Mouse (Mus musculus) bone marrow macrophage, adult 2 months (primary cell): ENCODE data around the gene Tnfrsf13c. TPM values are rescaled to one million over a fixed set of nuclear protein-coding genes. Genes with fewer than 3 reads are reported as not detected.
A peak's percentile ranks its signal among the peaks of the same experiment; 100 is the strongest.

Experiments used
- H3K27ac ChIP-seq: 2 replicates; pipeline ENCODE4 v1.5.1; 2012; ENCODE audit warnings: low read depth, low read length; ENCODE audit not compliant: insufficient read depth
- H3K4me1 ChIP-seq: 2 replicates; pipeline ENCODE4 v1.6.1; 2012; ENCODE audit warnings: low read length; ENCODE audit not compliant: control insufficient read depth, insufficient read depth
- H3K4me3 ChIP-seq: 2 replicates; pipeline ENCODE4 v1.5.1; 2012; ENCODE audit warnings: mild to moderate bottlenecking, low read length, moderate library complexity; ENCODE audit not compliant: insufficient read depth
- CTCF ChIP-seq: IDR thresholded peaks from 2 replicates; pipeline ENCODE4 v1.5.1; 2012; ENCODE audit warnings: low read depth, mild to moderate bottlenecking, low read length, moderate library complexity
- POLR2A ChIP-seq: IDR thresholded peaks from 2 replicates; pipeline ENCODE4 v1.6.1; 2012; ENCODE audit warnings: mild to moderate bottlenecking, low read depth, low read length, borderline replicate concordance
- polyA plus RNA-seq: library from polyadenylated mRNA; stranded (reverse); fragments of >200 nt; gene quantifications from 2 replicates; pipeline ENCODE4 v1.2.4, GENCODE M21; 2012; ENCODE audit not compliant: missing spikeins, insufficient read depth, insufficient read length

The Tnfrsf13c gene
- polyA plus RNA-seq, 1 experiment, result not detected

GRCm38 (mm10) chr15:82184656-82185055 lies 39.5 kb downstream of the Tnfrsf13c start:
- H3K4me3 ChIP-seq, result no peak overlapping the region
- no peak overlapping the region for H3K27ac ChIP-seq
- TF ChIP-seq CTCF (no peak), POLR2A (no peak)
- H3K4me1 ChIP-seq, result no peaks in the 10 kb centered on the region

- H3K4me3 ChIP-seq, result no peak overlapping the region
- no peaks in the 10 kb centered on the region for H3K4me1 ChIP-seq
- H3K27ac ChIP-seq, result no peak overlapping the region
- TF ChIP-seq CTCF (no peak), POLR2A (no peak)
Measured at GRCm38 (mm10) chr15:82184183-82184582, 40.0 kb downstream of the Tnfrsf13c start.

- H3K27ac ChIP-seq, result no peak overlapping the region
- TF ChIP-seq POLR2A (no peak), CTCF (no peak)
- no peak overlapping the region for H3K4me3 ChIP-seq
- no peaks in the 10 kb centered on the region for H3K4me1 ChIP-seq
Measured at GRCm38 (mm10) chr15:82183596-82183995, 40.6 kb downstream of the Tnfrsf13c start.

GRCm38 (mm10) chr15:82182311-82182710 lies 41.9 kb downstream of the Tnfrsf13c start:
- no peak for TF ChIP-seq POLR2A
- TF ChIP-seq CTCF, result peak; percentile 17; the same call in 1 of the 2 replicates

GRCm38 (mm10) chr15:82181131-82181530 lies 43.0 kb downstream of the Tnfrsf13c start:
- H3K4me3 ChIP-seq, result no peak overlapping the region
- no peaks in the 10 kb centered on the region for H3K4me1 ChIP-seq
- H3K27ac ChIP-seq, result no peak overlapping the region
- TF ChIP-seq CTCF (no peak), POLR2A (no peak)

More at GRCm38 (mm10) chr15:82182311-82182710, 41.9 kb downstream of the Tnfrsf13c start:
- no peak overlapping the region for H3K4me3 ChIP-seq
- no peak overlapping the region for H3K27ac ChIP-seq
- no peaks in the 10 kb centered on the region for H3K4me1 ChIP-seq

- TF ChIP-seq CTCF, result no peak
- no peak for TF ChIP-seq POLR2A
- Histone ChIP-seq H3K4me1 (no peaks in the 10 kb centered on the region), H3K4me3 (no peak overlapping the region), H3K27ac (no peak overlapping the region)
Measured at GRCm38 (mm10) chr15:82177743-82178290, 46.4 kb downstream of the Tnfrsf13c start.

- no peak overlapping the region for H3K27ac ChIP-seq
- H3K4me1 ChIP-seq, result no peaks in the 10 kb centered on the region
- TF ChIP-seq POLR2A (no peak), CTCF (no peak)
- H3K4me3 ChIP-seq, result no peak overlapping the region
Measured at GRCm38 (mm10) chr15:82175091-82175490, 49.1 kb downstream of the Tnfrsf13c start.

- H3K27ac ChIP-seq, result no peak overlapping the region
- no peak overlapping the region for H3K4me3 ChIP-seq
- no peaks in the 10 kb centered on the region for H3K4me1 ChIP-seq
- no peak for TF ChIP-seq CTCF
- no peak for TF ChIP-seq POLR2A
Measured at GRCm38 (mm10) chr15:82172648-82173047, 51.5 kb downstream of the Tnfrsf13c start.

Other genes starting within 250 kb of the Tnfrsf13c start
- gene 1700029P11Rik, start 243.8 kb downstream of the Tnfrsf13c start, polyA plus RNA-seq, result not detected in 2 replicates
- gene Xrcc6, start 236.5 kb downstream of the Tnfrsf13c start, polyA plus RNA-seq, result 20.0 and 21.0 TPM in 2 replicates
- 20.9 and 28.1 TPM in 2 replicates for gene Desi1, start 190.5 kb downstream of the Tnfrsf13c start, polyA plus RNA-seq
- 66.2 and 69.9 TPM in 2 replicates for gene Snu13, start 176.8 kb downstream of the Tnfrsf13c start, polyA plus RNA-seq
- gene 4930407I10Rik, start 165.2 kb downstream of the Tnfrsf13c start, polyA plus RNA-seq, result not detected in 2 replicates
- gene Mei1, start 154.4 kb downstream of the Tnfrsf13c start, polyA plus RNA-seq, result not detected in 2 replicates
- 13.6 and 14.7 TPM in 2 replicates for gene Ccdc134, start 96.4 kb downstream of the Tnfrsf13c start, polyA plus RNA-seq
- gene Srebf2, start 77.2 kb downstream of the Tnfrsf13c start, polyA plus RNA-seq, result 53.3 and 63.9 TPM in 2 replicates
- gene Shisa8, start 11.6 kb downstream of the Tnfrsf13c start, polyA plus RNA-seq, result not detected in 2 replicates
- 10.2 and 10.7 TPM in 2 replicates for gene Cenpm, start 20.4 kb upstream of the Tnfrsf13c start, polyA plus RNA-seq
- gene 1500009C09Rik, start 28.0 kb upstream of the Tnfrsf13c start, polyA plus RNA-seq, result not detected in 2 replicates
- not detected in 2 replicates for gene Sept3, start 50.5 kb upstream of the Tnfrsf13c start, polyA plus RNA-seq
- gene Wbp2nl, start 74.6 kb upstream of the Tnfrsf13c start, polyA plus RNA-seq, result not detected in 2 replicates
- 168 and 171 TPM in 2 replicates for gene Naga, start 114.6 kb upstream of the Tnfrsf13c start, polyA plus RNA-seq
- gene Pheta2, start 114.6 kb upstream of the Tnfrsf13c start, polyA plus RNA-seq, result 2.5 and 5.3 TPM in 2 replicates
- gene Smdt1, start 114.6 kb upstream of the Tnfrsf13c start, polyA plus RNA-seq, result 206 and 221 TPM in 2 replicates
- gene Ndufa6, start 130.0 kb upstream of the Tnfrsf13c start, polyA plus RNA-seq, result 315 and 361 TPM in 2 replicates
- 0.39 and 0.78 TPM in 2 replicates for gene Cyp2d22, start 155.9 kb upstream of the Tnfrsf13c start, polyA plus RNA-seq
- not detected in 2 replicates for gene Cyp2d11, start 169.7 kb upstream of the Tnfrsf13c start, polyA plus RNA-seq
- gene Cyp2d10, start 182.8 kb upstream of the Tnfrsf13c start, polyA plus RNA-seq, result not detected in 2 replicates
- gene Cyp2d9, start 209.1 kb upstream of the Tnfrsf13c start, polyA plus RNA-seq, result not detected in 2 replicates